Mouse (Mus musculus): ENCODE measurements around the gene Sorcs2.

Sorcs2 gene

DNA sequence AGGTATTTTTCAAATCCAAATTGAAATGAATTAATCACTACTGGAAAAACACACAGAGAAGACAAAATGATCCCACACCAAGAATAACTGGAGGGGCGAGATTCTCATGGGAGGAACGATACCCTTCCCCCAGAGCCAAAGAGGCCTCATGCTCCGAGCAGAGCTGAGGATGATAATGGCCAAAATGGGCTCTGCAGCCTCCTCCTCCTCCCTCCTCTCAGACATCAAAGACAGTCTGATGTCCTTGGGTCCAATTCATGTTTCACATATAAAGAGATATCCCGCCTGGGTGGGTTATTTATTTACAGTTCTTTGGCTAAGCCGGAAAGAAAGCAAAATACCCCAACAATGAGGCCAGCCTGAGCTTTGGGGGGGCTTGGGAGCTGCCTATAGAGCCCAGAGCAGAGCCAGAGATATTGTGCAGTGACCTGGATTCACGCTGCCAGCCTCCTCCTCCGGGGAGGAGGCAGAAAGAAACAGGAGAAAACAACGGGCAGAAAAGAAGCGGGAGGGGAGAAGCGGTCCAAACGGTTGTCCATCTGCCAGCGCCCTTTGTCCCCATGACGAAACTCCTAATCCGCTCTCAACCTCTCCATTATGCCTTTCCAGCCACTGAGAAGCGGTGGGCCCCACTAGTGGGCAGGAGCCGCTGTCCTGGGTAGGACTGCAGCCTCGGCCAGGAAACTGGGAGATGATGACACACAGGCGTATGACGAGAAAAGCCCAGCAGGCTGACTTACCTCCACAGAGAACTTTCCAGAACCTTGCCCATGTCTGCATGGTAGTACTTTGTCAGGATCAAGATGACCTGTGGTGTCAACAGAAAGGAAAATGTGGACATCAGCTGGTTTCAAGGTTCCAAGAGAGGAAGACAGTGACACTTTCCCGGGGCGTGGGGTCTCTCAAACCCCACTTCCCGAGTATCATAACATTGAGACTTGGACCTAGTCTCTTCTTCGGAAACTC, 169.3 kb downstream of the Sorcs2 start:
- DNase-seq (ENCODE audit: low spot score) = no peak

DNA sequence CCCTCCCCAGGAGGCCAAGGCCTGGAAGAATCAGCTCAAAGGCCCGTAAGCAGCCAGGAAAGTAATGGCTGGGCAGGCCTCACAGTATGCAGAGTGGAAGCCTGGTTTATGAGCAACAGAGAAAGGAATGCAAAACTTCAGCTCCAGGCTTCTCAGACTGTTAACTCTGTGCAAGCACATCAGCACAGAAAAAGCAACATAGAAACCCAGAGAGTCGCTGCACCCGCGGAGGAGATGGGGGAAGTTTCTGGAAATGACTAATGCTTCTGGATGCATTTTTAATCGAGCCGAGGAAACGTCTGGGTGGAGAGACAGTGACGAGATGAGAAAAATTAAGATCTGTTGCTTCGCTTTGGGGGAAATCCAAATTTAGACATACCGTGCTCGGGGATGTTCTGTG, 171.6 kb downstream of the Sorcs2 start:
- peak; percentile 49 for DNase-seq (ENCODE audit: low spot score)

DNA sequence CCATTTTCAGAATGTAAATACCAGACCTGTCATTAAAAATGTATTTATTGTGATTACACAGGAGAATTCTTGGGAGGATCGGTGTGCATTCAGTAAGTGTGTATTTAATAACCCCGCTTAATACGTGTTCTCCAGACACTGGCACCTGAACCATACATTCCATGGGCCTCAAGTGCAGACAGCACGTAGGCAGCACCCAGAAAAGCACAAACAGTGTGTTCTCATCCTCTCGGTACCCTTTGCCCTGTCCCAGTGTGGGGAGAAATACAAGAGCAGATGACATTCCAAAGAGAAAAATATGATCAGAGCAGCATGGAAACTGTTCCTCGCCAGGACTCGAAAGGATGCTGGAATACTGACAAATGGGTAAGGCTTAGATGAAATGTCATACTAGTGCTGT, 172.1 kb downstream of the Sorcs2 start:
- DNase-seq (ENCODE audit: low spot score) = no peak

DNA sequence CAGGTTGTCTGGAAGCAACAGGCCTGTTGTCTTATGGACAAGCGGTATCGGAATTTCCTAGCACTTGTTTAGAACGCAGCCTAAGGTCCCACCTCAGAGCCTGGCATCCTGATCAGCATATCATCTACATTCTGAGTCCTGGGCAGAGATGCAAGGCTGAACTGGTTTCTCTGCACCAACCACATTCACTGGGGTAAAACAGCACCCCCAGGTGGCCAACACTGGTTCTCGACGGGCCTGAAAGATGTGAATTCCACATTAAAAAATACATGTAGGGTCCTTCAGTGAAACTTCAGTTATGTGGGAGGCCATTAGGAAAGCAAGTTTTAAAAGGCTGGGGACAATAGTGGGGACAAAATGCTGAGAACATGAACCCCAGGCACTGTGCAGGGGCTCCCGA, 174.2 kb downstream of the Sorcs2 start:
- peak; percentile 64 for DNase-seq (ENCODE audit: low spot score)

DNA sequence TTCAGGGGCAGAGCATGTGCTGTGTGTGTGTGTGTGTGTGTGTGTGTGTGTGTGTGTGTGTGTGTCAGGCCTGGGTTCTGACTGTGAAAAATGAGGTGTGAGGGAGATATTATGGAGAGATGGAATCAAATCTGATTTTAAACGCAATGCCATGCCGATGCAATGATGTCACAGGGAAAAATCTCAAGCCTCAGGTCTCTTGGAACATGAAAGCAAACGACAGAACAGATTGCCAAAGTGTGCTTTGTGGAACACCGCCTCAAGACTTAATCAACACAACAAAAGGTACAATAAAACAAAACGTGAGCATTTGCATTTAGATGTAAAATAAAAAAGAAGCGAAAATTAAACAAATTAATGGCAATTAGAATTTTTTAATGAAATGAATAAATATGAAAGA, 177.3 kb downstream of the Sorcs2 start:
- DNase-seq (ENCODE audit: low spot score) = no peak

DNA sequence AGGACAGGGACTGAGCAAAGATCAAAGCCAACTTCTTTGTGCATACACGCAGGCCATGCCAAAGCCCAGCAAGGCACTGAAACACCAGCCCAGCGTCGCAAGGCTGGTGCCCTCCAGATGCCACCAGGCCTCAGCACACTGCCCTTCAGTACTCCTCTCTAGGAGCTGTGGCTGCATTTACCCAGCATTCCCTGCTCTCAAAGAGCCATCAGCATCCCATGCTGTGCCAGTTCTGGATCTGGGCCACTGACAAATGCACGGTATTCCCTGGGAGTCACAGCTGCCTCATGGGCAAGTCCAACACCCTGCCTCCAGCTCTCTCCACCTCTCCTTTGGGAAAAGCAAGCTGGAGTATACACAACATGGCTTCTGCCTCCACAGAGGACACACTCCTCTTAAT, 177.8 kb downstream of the Sorcs2 start:
- no peak for DNase-seq (ENCODE audit: low spot score)

DNA sequence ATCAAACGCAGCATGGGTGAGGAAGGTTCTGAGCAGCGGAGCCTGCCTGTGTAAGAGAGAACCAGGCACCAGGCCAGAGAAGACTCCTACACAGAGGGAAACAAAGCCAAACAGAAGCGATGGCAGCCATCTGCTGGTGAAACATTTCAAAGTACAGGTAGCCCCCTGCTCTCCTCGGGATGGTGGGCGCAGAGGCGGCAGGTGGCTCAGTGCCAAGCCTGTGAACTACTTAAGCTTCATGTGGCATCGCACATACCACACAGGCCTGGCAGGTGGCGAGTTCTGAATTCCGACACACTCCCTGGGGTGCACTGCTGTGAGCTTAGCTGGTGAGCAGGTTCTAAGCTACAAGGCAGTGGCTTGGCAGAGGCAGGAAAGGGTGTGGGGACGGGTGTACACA, 184.6 kb downstream of the Sorcs2 start:
- DNase-seq (ENCODE audit: low spot score) = peak; percentile 84

DNA sequence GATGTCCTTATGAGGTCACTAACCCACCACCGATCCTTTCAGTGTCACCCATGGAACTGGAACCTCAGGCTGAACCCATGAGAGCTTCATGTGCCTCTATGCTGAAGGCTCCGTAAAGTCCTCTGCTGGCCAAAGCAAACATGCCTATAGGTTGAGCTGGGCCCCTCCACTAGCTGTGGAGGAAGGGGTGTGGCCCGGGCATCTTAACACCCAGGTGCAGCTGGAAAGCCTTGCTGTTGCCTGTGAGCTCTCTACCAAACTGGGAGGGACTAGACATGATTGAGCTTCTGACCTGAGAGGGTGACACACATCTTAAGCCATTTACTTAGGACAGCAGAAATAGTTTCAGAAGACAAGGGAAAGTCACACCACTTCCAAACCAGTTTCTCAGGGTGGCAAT, 189.1 kb downstream of the Sorcs2 start:
- no peak for DNase-seq (ENCODE audit: low spot score)

DNA sequence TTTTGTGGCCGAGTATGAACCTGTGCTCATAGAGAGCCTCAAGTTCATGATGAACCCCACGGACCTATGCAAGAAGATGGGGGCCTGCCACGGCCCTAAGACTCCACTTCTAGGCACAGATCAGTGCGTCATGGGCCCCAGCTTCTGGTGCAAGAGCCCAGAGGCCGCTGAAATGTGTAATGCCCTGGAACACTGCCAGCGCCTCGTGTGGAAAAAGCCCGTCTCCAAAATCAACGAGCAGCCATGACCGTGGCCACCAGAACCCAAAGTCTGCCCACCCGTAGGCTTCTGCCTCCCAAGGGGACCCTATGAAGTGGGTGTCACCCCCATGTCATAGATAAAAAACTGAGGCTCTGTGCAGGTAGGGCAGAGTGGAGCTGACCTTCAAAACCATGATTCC, 192.5 kb downstream of the Sorcs2 start:
- DNase-seq (ENCODE audit: low spot score) = no peak

DNA sequence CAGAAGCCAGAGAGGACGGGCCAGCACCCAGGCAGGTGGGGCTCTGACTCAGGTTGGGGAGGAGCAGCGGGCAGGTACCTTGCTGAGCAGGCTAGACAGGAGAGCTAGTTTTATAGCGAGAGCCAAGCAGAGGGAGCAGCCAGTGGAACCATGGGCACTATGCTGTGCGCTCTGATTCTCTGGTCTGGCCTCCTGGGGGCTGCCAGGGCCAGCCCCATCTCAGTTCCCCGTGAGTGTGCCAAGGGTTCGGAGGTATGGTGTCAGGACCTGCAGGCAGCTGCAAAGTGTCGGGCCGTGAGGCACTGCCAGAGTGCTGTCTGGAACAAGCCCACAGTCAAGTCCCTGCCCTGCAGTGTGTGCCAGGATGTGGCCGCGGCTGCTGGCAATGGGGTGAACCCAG, 194.0 kb downstream of the Sorcs2 start, which contains the start of gene Psapl1:
TSS of gene Psapl1 (plus strand) at position 106 of the 400 bp plus-strand sequence.
- DNase-seq (ENCODE audit: low spot score) = no peak

DNA sequence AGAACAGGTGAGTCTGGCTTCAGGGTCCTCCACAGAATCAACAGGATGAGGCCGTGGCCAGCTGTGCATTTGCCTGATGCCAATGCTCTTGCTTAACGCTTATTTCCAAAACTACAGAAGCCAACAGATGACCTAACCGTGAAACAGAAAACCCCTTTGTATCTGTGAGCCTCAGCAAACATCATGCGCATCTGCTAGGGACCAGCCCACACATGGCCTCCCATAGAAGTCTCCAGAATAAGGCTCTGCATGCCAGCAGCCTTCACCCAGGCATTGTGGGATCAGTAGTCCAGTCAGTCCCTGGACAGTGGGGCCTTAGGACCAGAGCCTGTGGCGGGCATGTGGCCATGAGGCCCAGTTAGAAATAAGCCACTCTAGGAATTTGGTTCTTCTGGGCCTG, 194.5 kb downstream of the Sorcs2 start:
- DNase-seq (ENCODE audit: low spot score) = peak; percentile 57

DNA sequence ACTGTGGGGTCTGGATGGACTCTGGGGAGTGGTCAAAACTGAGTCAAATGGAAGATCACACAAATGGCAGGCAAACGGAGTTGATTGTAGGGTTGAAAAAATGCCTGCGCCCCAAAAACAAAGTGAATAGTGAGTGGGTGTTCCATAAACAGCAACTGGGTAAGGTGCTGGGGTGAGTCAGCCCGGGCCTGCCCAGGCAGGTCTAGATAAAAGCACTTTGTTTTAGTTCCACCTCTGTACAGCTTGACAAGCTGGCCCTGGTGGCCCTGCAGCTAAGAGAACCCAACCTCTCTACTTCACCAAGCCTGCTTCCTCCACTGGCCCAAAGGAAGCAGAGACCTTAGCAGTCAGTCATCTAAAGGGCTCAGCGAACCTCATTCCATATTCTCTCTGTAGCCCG, 195.2 kb downstream of the Sorcs2 start:
- DNase-seq (ENCODE audit: low spot score) = no peak

DNA sequence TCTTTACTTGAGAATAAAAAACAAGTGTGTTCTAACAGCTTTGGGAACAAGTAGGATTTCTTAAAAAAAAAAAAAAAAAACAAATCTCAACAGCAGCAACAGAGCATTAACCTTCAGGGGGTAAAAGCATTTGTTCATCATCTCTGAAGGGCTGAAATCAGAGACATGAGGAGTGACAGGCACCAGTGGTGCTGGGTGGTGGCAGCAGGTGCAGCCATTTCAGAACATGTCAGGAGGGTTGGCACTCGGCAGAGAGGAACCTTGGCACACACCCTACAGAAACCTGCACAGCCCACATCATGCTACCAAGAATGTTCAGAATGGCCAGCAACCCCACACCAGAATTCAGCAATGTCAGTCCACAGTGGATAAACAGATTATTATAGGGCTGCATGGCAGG, 198.4 kb downstream of the Sorcs2 start:
- no peak for DNase-seq (ENCODE audit: low spot score)

DNA sequence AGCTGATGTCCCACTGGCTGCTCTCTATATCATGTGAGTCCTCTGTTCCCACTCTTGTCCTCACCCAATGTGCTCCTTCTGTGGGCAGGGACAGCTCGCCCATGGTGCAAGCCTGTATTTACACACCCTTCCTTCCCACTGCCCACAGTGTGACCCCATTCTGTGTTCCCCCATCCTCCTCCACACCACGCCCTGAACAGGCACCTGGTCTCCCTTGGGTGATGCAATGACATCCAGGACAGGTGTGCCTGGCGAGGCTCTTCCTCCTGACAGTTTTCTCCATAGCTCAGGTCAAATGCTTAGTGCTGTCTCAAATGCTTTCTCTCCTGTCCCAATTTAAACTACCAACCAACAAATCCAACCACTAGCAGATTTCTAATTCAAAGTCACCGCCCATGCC, 202.5 kb downstream of the Sorcs2 start:
- DNase-seq (ENCODE audit: low spot score) = no peak

DNA sequence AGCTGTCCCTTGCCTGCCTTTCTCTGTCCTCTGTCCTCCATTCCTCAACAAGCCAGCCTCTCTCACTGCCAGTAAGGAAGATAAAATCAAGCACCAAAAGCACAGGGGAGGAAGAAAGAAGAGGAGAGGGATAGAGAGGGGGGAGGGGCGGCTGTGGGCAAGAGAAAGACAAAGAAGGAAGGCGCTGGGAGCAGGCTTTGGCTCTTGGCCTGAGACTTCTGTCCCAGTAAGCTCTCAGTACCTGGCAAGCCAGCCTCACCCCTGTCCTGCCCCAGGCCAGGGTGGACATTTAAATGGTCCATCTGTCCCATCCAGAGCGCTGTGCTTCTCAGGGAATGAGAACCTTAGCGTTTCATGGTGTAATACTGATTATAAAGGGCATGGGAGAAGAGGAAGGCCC, 203.3 kb downstream of the Sorcs2 start:
- DNase-seq (ENCODE audit: low spot score) = no peak

DNA sequence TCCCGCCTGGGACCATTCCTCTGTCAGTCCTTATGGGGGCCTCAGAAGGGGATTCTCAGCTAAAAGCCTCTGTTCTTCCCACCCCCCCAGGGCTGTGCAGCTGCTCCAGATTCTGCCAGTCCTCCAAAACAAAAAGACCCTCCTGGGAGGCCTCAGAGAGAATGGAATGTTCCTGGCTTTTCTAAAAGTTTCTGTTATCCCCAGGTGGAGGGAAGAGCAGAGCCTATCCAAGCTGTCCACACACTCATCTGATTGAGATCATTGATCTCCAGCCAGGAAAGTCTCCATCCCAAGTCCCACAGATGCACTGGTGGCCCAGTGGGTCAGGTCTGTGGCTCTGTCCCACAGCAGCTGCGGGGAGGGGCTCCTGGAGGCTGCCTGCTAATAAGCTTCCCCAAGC, 205.3 kb downstream of the Sorcs2 start:
- no peak for DNase-seq (ENCODE audit: low spot score)

DNA sequence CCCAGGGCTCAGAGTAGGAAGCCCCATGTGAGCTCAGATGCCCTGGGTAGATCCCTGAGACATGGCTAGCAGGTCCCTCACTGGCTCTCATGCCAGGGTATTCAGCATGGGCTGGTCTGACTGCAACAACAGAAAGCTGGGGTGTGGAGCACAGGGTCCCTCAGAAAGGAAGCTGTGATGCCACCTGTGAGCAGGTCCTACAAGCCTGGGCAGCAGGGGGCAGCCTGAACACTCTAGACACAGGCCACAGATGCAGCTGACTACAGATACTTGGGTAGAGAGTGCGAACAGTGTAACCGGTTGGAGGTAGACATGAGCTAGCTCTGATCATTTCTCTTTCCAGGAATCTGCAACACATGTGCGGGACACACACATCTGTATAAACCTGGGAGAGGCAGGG, 206.1 kb downstream of the Sorcs2 start:
- DNase-seq (ENCODE audit: low spot score) = no peak

DNA sequence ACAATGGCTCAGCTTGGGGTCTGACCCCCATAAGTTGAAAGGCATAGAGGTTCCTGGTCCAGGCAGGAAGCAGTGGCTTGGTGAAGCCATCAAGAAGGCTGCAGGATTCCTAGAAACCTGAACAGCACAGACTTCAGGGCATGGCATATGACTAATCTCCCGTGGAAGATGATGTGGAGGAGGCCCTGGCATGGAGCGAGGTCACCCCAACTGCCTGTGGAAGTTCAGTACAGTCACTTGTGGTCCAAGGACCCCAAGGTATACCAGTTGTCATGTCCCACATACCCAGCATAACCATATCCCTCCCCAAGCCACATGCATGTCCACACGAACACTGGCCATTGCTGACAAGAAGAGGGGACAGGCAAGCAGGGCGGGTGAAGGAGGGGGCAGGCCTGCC, 206.7 kb downstream of the Sorcs2 start:
- no peak for DNase-seq (ENCODE audit: low spot score)

DNA sequence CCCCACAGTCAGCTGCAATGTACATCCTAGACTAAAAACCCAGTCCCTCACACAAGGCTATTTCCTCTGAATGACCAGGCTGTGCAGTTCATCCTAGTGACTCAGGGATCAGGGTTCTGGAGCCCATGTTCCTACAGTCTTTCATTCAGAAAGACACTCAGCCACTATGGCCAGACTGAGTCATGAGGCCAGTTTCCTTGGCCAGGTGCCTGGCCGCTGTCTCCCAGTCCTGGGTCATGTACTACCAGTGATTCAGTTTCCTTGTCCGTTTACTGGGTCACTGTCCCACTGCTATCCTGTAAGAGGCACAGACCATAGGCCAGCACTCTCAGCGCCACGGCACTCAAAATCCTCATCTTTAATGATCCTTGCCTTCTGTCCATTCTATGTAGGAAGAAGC, 209.6 kb downstream of the Sorcs2 start:
- DNase-seq (ENCODE audit: low spot score) = no peak

DNA sequence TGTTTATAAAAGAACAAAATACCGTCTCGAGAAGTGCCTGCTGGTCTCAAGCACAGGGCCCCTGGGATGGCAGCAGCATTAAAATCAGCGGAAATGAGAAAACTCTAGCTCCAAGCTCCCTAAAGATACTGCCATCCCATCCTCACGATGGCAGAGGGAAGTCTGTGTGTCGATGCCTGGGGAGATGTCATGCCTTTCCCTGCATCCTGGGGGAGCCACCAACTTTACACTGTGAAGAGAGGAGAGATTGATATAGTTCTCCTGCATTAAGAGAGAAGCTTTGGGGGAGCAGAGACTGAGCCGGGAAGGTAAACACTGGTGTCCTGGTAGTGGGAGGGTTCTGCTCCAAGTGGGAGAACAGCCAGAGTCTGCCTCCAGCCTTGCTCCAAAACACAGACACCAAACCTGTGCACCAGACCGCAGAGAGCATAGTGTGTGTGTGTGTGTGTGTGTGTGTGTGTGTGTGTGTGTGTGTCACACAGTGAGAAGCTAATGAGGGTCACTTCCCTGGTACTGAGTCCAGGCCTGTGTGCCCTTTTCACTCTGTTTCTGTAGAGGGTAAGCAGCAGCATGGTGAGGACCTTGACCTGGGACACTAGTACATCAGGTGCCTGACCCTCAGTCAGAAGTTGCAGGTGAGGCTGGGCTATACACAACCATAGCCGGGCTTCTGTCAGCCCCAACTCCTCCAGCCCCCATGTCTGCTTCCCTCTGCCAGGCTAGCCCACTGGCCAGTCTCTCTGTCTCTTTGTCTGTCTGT, 211.5 kb downstream of the Sorcs2 start:
- DNase-seq (ENCODE audit: low spot score) = no peak

DNA sequence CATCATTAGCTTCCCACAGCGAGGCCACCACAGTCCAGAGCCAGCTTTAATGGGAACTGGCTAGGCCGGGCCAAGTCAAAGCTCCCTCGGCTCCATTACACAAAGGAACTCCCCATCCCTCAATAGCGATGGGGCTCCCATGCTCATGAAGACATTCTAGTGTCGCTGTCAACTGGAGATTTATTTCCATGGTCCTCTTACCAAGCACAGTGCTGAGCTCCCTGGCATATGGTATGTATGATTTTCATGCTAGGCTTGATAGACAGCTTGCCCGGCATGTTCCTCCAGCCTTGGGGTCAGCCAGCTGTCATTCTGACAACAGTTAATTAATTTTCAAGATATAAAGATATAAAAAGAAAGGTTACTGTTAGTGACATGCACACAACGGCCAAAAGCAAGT, 215.6 kb downstream of the Sorcs2 start:
- no peak for DNase-seq (ENCODE audit: low spot score)

DNA sequence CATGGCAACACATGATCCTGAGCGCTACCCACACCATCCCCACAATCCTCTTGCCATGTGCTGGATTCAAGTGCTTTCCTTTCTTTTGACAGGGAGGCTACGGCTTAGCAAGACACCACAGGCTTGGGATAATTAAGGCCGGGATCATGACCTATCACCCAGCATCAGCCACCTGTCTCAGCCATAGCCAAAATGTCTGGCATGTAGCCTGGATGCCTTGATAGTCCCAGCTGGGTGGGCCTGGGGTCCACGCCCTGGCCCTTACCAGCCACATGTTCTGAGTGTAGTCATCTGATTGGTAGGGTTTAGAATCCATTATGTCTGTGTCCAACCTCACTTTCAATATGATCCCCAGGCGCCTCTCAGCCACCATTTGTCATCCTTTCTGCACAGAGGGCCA, 218.2 kb downstream of the Sorcs2 start:
- DNase-seq (ENCODE audit: low spot score) = no peak

DNA sequence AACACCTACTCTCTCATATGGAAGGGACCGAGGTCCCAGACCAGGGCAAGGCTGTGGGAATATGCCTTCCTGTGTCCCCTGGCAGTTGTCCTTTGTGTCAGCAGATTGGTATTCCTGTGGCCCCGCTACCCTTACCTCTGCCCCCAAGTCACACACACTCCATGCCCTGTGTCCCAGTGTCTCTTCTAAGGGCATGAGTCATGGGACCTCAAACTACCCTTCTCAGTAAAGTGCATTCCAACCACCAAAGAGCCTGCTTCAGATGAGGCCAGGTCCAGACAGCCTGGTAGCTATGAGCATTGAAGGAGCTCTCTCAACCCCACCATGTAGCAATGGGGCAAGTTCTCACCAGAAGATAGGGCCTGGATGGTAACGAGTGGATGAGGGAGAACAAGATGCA, 219.2 kb downstream of the Sorcs2 start:
- DNase-seq (ENCODE audit: low spot score) = no peak

All from left cerebral cortex, adult 11 months (tissue).